Mouse (Mus musculus): ENCODE measurements around the gene Cavin2. TPM values are rescaled to one million over a fixed set of nuclear protein-coding genes. Genes with fewer than 3 reads are reported as not detected.

The Cavin2 gene
- total RNA-seq, 2 experiments from 2014 or later = 50.8 to 56.3 TPM

GRCm38 (mm10) chr1:51300295-51300930 lies 11.5 kb downstream of the Cavin2 start:
- DNase-seq (ENCODE audit: low spot score in 2 of 2) = no peak

GRCm38 (mm10) chr1:51307056-51307455 lies 18.1 kb downstream of the Cavin2 start:
- no peak for DNase-seq (ENCODE audit: low spot score in 2 of 2)

GRCm38 (mm10) chr1:51315476-51315875 lies 26.6 kb downstream of the Cavin2 start:
- DNase-seq (ENCODE audit: low spot score in 2 of 2) = no peak

GRCm38 (mm10) chr1:51323506-51323905 lies 34.6 kb downstream of the Cavin2 start:
- DNase-seq (ENCODE audit: low spot score in 2 of 2) = no peak

GRCm38 (mm10) chr1:51328541-51328940 lies 39.6 kb downstream of the Cavin2 start:
- no peak for DNase-seq (ENCODE audit: low spot score in 2 of 2)

GRCm38 (mm10) chr1:51332986-51333385 lies 44.1 kb downstream of the Cavin2 start:
- DNase-seq (ENCODE audit: low spot score in 2 of 2) = no peak

- DNase-seq (ENCODE audit: low spot score in 2 of 2) = peak; percentile 49 to 69
Measured at GRCm38 (mm10) chr1:51333557-51334285, 44.8 kb downstream of the Cavin2 start.

- no peak for DNase-seq (ENCODE audit: low spot score in 2 of 2)
Measured at GRCm38 (mm10) chr1:51334289-51334688, 45.4 kb downstream of the Cavin2 start.

- no peak for DNase-seq (ENCODE audit: low spot score in 2 of 2)
Measured at GRCm38 (mm10) chr1:51335081-51335480, 46.2 kb downstream of the Cavin2 start.

- DNase-seq (ENCODE audit: low spot score in 2 of 2) = no peak
Measured at GRCm38 (mm10) chr1:51344160-51344559, 55.2 kb downstream of the Cavin2 start.

GRCm38 (mm10) chr1:51347596-51347995 lies 58.7 kb downstream of the Cavin2 start:
- no peak for DNase-seq (ENCODE audit: low spot score in 2 of 2)

GRCm38 (mm10) chr1:51348631-51349030 lies 59.7 kb downstream of the Cavin2 start:
- no peak for DNase-seq (ENCODE audit: low spot score in 2 of 2)

- DNase-seq (ENCODE audit: low spot score in 2 of 2) = no peak
Measured at GRCm38 (mm10) chr1:51349291-51349967, 60.5 kb downstream of the Cavin2 start.

Other genes starting within 250 kb of the Cavin2 start
- 10 to 100 TPM; 11.0 to 17.9 TPM for gene Nabp1, start 189.3 kb downstream of the Cavin2 start, total RNA-seq (2021)

Data from adrenal gland, postnatal 4 days (tissue).